26 mouse cellular contexts compared by ENCODE assay signal in genomic region chr11:64314997-64315396, GRCm38 (mm10).
A peak's percentile ranks its signal among the peaks of the same experiment; 100 is the strongest.
DNase-seq lines count a peak whose midpoint lies in the region; ATAC-seq and TF ChIP-seq lines count a peak whose summit lies in the region.
"Had no signal": no experiment of that assay in that cellular context is flagged by ENCODE, and none has a peak within 500 bp of the region (broad histone marks: within the 10 kb centered on the region; RNA-seq: fewer than 3 reads in every experiment).

No protein-coding gene starts in this region.

- 63% methylated on average over 5 of the region's 5 CpGs for WGBS in intestine, embryonic 15.5 days
- WGBS in intestine, postnatal 0 days: 55% methylated on average over 5 of the region's 5 CpGs
- WGBS in kidney, embryonic 16.5 days: 56% methylated on average over 5 of the region's 5 CpGs
- WGBS in lung, embryonic 14.5 days: 59% methylated on average over 5 of the region's 5 CpGs

- H3K79me2 ChIP-seq in CH12.LX (replicated peaks; ENCODE audit: control insufficient read depth, extremely low read depth, insufficient read depth, poor library complexity, severe bottlenecking): no peaks in the 10 kb centered on the region

- no peaks in the 10 kb centered on the region for H3K9me3 ChIP-seq in intestine, embryonic 15.5 days
- H3K9me3 ChIP-seq in intestine, postnatal 0 days (ENCODE audit: control insufficient read depth): no peaks in the 10 kb centered on the region
- H3K9me3 ChIP-seq in kidney, embryonic 16.5 days (ENCODE audit: low read length): no peaks in the 10 kb centered on the region
- no peaks in the 10 kb centered on the region for H3K9me3 ChIP-seq in lung, embryonic 14.5 days (ENCODE audit: low read depth, low read length)
- H3K9me3 ChIP-seq in CH12.LX (replicated peaks; ENCODE audit: low read length): no peaks in the 10 kb centered on the region
- H3K9me3 ChIP-seq: forebrain, embryonic 10.5 days; forebrain, embryonic 13.5 days; G1E; heart, embryonic 10.5 days; heart, embryonic 13.5 days; hindbrain, embryonic 12.5 days had no signal

- no peak for DNase-seq in kidney, adult 18-20 months
- peak; percentile 25 for DNase-seq in lung, embryonic 14.5 days
- DNase-seq in lung, postnatal 25 days (ENCODE audit: low spot score): no peak
- no peak for DNase-seq in CH12.LX (ENCODE audit: extremely low read depth)
- DNase-seq in urinary bladder, postnatal 25 days (ENCODE audit: low spot score): no peak
- DNase-seq: adrenal gland, postnatal 10 days; adrenal gland, postnatal 36 days; cerebellum, adult 18-20 months; cerebellum, adult 9-10 months; cerebellum, postnatal 14 days; gastrocnemius, postnatal 10 days; gastrocnemius, postnatal 36 days; heart, adult 2 months; heart, postnatal 14 days; heart, postnatal 4 days had no signal

- no peak overlapping the region for H3K4me2 ChIP-seq in intestine, embryonic 15.5 days (replicated peaks)
- H3K4me2 ChIP-seq in intestine, postnatal 0 days (replicated peaks; ENCODE audit: low read depth): no peak overlapping the region
- H3K4me2 ChIP-seq in kidney, embryonic 16.5 days (replicated peaks; ENCODE audit: low read depth, low read length): no peak overlapping the region
- no peak overlapping the region for H3K4me2 ChIP-seq in lung, embryonic 14.5 days
- no peak overlapping the region for H3K4me2 ChIP-seq in CH12.LX (ENCODE audit: insufficient read depth, low read depth, poor library complexity, severe bottlenecking)
- H3K4me2 ChIP-seq: forebrain, embryonic 13.5 days; heart, embryonic 13.5 days; hindbrain, embryonic 12.5 days had no signal

- in situ Hi-C loops in CH12.LX (cut with MboI; ENCODE audit: low pct_ligation_motif_present, low pct_unique_long_range_greater_than_20kb, low sequenced_read_pairs): no loop called here

- H3K27me3 ChIP-seq in intestine, embryonic 15.5 days (replicated peaks): no peaks in the 10 kb centered on the region
- H3K27me3 ChIP-seq in intestine, postnatal 0 days (replicated peaks; ENCODE audit: control insufficient read depth, insufficient read depth, low read length): no peaks in the 10 kb centered on the region
- no peaks in the 10 kb centered on the region for H3K27me3 ChIP-seq in kidney, embryonic 16.5 days (ENCODE audit: insufficient read depth, low read length)
- no peaks in the 10 kb centered on the region for H3K27me3 ChIP-seq in lung, embryonic 14.5 days (ENCODE audit: insufficient read depth, low read length)
- H3K27me3 ChIP-seq in CH12.LX (replicated peaks): no peaks in the 10 kb centered on the region
- H3K27me3 ChIP-seq: forebrain, embryonic 13.5 days had no signal

- dilution Hi-C loops in CH12.LX (cut with MboI; ENCODE audit: extremely low pct_ligation_motif_present, extremely low pct_unique_long_range_greater_than_20kb, low sequenced_read_pairs): no loop called here

- ATAC-seq in intestine, embryonic 15.5 days: peak; percentile 55; the same call in 1 of the 2 replicates
- ATAC-seq in intestine, postnatal 0 days: no peak
- peak; percentile 76; the same call in 1 of the 2 replicates for ATAC-seq in kidney, embryonic 16.5 days (ENCODE audit: low FRiP score, low TSS enrichment)
- ATAC-seq in lung, embryonic 14.5 days (ENCODE audit: insufficient read depth): no peak
- ATAC-seq: forebrain, embryonic 13.5 days; forebrain, embryonic 16.5 days; Patski had no signal

- no peak for TF ChIP-seq EP300 in CH12.LX (IDR thresholded peaks at IDR 0.05; ENCODE audit: low read length)

- H3K4me1 ChIP-seq in intestine, embryonic 15.5 days (replicated peaks): no peaks in the 10 kb centered on the region
- no peaks in the 10 kb centered on the region for H3K4me1 ChIP-seq in intestine, postnatal 0 days (replicated peaks; ENCODE audit: control insufficient read depth, insufficient read depth, low read length)
- H3K4me1 ChIP-seq in kidney, embryonic 16.5 days (ENCODE audit: insufficient read depth, low read length): peaks cover 7% of the 10 kb centered on the region; the same call in 1 of the 2 replicates
- H3K4me1 ChIP-seq in lung, embryonic 14.5 days (ENCODE audit: insufficient read depth): no peaks in the 10 kb centered on the region; the same call in 1 of the 2 replicates
- H3K4me1 ChIP-seq in CH12.LX (ENCODE audit: control insufficient read depth in 1 of 2, insufficient read depth in 2 of 2): no peaks in the 10 kb centered on the region
- H3K4me1 ChIP-seq: forebrain, embryonic 13.5 days; heart, embryonic 10.5 days; heart, embryonic 13.5 days; hindbrain, embryonic 12.5 days had no signal

- H3K36me3 ChIP-seq in intestine, embryonic 15.5 days: no peaks in the 10 kb centered on the region
- H3K36me3 ChIP-seq in intestine, postnatal 0 days (ENCODE audit: control insufficient read depth, insufficient read depth): no peaks in the 10 kb centered on the region
- H3K36me3 ChIP-seq in kidney, embryonic 16.5 days (ENCODE audit: insufficient read depth, low read length): no peaks in the 10 kb centered on the region
- H3K36me3 ChIP-seq in lung, embryonic 14.5 days (ENCODE audit: insufficient read depth): no peaks in the 10 kb centered on the region
- H3K36me3 ChIP-seq in CH12.LX (replicated peaks in 1 of 2; ENCODE audit: control insufficient read depth in 1 of 2, insufficient read depth in 1 of 2, low read length in 1 of 2): no peaks in the 10 kb centered on the region
- H3K36me3 ChIP-seq: forebrain, embryonic 10.5 days; G1E; heart, embryonic 10.5 days; heart, embryonic 13.5 days; hindbrain, embryonic 12.5 days had no signal

- H3K27ac ChIP-seq in intestine, embryonic 15.5 days: no peak overlapping the region
- no peak overlapping the region for H3K27ac ChIP-seq in intestine, postnatal 0 days (ENCODE audit: low read depth, low read length)
- H3K27ac ChIP-seq in kidney, embryonic 16.5 days (ENCODE audit: low read length): no peak overlapping the region
- H3K27ac ChIP-seq in lung, embryonic 14.5 days (ENCODE audit: low read depth): no peak overlapping the region
- H3K27ac ChIP-seq in CH12.LX (ENCODE audit: insufficient read depth, low read depth): no peak overlapping the region
- H3K27ac ChIP-seq: forebrain, embryonic 10.5 days; forebrain, embryonic 13.5 days; heart, adult 2 months; heart, embryonic 10.5 days; heart, embryonic 13.5 days; hindbrain, embryonic 12.5 days had no signal

- TF ChIP-seq POLR2A in CH12.LX (IDR thresholded peaks at IDR 0.05; ENCODE audit: low read depth, low read length): no peak

- no peak for TF ChIP-seq RAD21 in CH12.LX (IDR thresholded peaks at IDR 0.05; ENCODE audit: low read depth, low read length)

- TF ChIP-seq CTCF in intestine, postnatal 0 days (IDR thresholded peaks at IDR 0.05; ENCODE audit: low read depth): no peak
- TF ChIP-seq CTCF in lung, embryonic 14.5 days (IDR thresholded peaks at IDR 0.05; ENCODE audit: low read depth): no peak
- no peak for TF ChIP-seq CTCF in CH12.LX (conservative IDR thresholded peaks at IDR 0.05 in 1 of 2, IDR thresholded peaks at IDR 0.05 in 1 of 2; ENCODE audit: low read depth in 2 of 2, low read length in 2 of 2)

- H3K9ac ChIP-seq in intestine, embryonic 15.5 days: no peak overlapping the region
- no peak overlapping the region for H3K9ac ChIP-seq in intestine, postnatal 0 days (ENCODE audit: low read depth, low read length)
- H3K9ac ChIP-seq in kidney, embryonic 16.5 days (replicated peaks; ENCODE audit: low read length): no peak overlapping the region
- no peak overlapping the region for H3K9ac ChIP-seq in lung, embryonic 14.5 days
- H3K9ac ChIP-seq in CH12.LX (ENCODE audit: insufficient read depth, low read depth): no peak overlapping the region
- H3K9ac ChIP-seq: forebrain, embryonic 13.5 days; heart, embryonic 13.5 days; hindbrain, embryonic 12.5 days had no signal

- no peak overlapping the region for H3K4me3 ChIP-seq in intestine, embryonic 15.5 days (replicated peaks)
- no peak overlapping the region for H3K4me3 ChIP-seq in intestine, postnatal 0 days (ENCODE audit: low read depth, low read length)
- H3K4me3 ChIP-seq in kidney, embryonic 16.5 days (ENCODE audit: low read length): no peak overlapping the region
- H3K4me3 ChIP-seq in lung, embryonic 14.5 days (ENCODE audit: low read depth, low read length): no peak overlapping the region
- H3K4me3 ChIP-seq in CH12.LX (replicated peaks in 1 of 3; ENCODE audit: low read depth in 2 of 3, low read length in 2 of 3, poor library complexity in 1 of 3): no peak overlapping the region
- H3K4me3 ChIP-seq: forebrain, embryonic 10.5 days; forebrain, embryonic 13.5 days; heart, adult 2 months; heart, embryonic 10.5 days; heart, embryonic 13.5 days; hindbrain, embryonic 12.5 days had no signal

TF ChIP-seq in CH12.LX, 34 proteins besides CTCF, POLR2A, EP300 and RAD21:
- TF ChIP-seq USF1 (IDR thresholded peaks at IDR 0.05; ENCODE audit: low read depth, low read length) (0 out of 2 replicates have a peak, but pooled peaks have one; percentile 8), CHD2 (IDR thresholded peaks at IDR 0.05; ENCODE audit: low read length) (no peak), E2F4 (IDR thresholded peaks at IDR 0.05; ENCODE audit: insufficient replicate concordance, low read depth, low read length) (no peak), USF2 (conservative IDR thresholded peaks at IDR 0.05; ENCODE audit: low read depth, low read length) (no peak)

Comparison
In these comparisons a context has a peak if more than half of its experiments do, and no peak if none do; other contexts are left out.
1. ATAC-seq: peak in intestine, embryonic 15.5 days (single experiment) and kidney, embryonic 16.5 days (single experiment); none in intestine, postnatal 0 days (single experiment) and lung, embryonic 14.5 days (single experiment).